ENCODE assay signal across 14 mouse cellular contexts in genomic region chr6:34554291-34554997, GRCm38 (mm10).
"Had no signal": no experiment of that assay in that cellular context is flagged by ENCODE, and none has a peak within 500 bp of the region (broad histone marks: within the 10 kb centered on the region; RNA-seq: fewer than 3 reads in every experiment).

No protein-coding gene starts in this region.

- H3K4me1 ChIP-seq: midbrain, embryonic 13.5 days; neural tube, embryonic 13.5 days had no signal

- H3K9me3 ChIP-seq: midbrain, embryonic 10.5 days; midbrain, embryonic 13.5 days; neural tube, embryonic 13.5 days had no signal

- H3K4me3 ChIP-seq: megakaryocyte, embryonic 14.5 days; midbrain, embryonic 10.5 days; midbrain, embryonic 13.5 days; myocyte; neural tube, embryonic 13.5 days had no signal

- DNase-seq: kidney, adult 8-10 months; kidney, postnatal 14 days; kidney, postnatal 4 days; liver, postnatal 0 days; lung, embryonic 14.5 days; thymus, adult 18-20 months; thymus, postnatal 36 days had no signal

- H3K9ac ChIP-seq: liver, embryonic 14.5 days; liver, postnatal 0 days; lung, embryonic 14.5 days; midbrain, embryonic 13.5 days; neural tube, embryonic 13.5 days had no signal

- H3K27me3 ChIP-seq: midbrain, embryonic 13.5 days; neural tube, embryonic 13.5 days had no signal

- H3K36me3 ChIP-seq: midbrain, embryonic 10.5 days; midbrain, embryonic 13.5 days; neural tube, embryonic 13.5 days had no signal

- H3K27ac ChIP-seq: liver, embryonic 14.5 days; macrophage; midbrain, embryonic 10.5 days; midbrain, embryonic 13.5 days; neural tube, embryonic 13.5 days had no signal
